Mouse (Mus musculus) monocyte, adult 5-6 weeks (primary cell): ENCODE data around the gene Ttc39b. TPM values are rescaled to one million over a fixed set of nuclear protein-coding genes. Genes with fewer than 3 reads are reported as not detected.

Source experiments
- total RNA-seq: library from RNA; stranded (forward); fragments of 200-1000, 200-491, 200-594 nt; gene quantifications from 3 replicates; pipeline ENCODE4 v1.2.3, GENCODE M21; 2017

The Ttc39b gene
- total RNA-seq, 1 experiment from 2014 or later = 21.4 TPM

Other genes starting within 250 kb of the Ttc39b start
- gene Snapc3, start 93.5 kb upstream of the Ttc39b start, total RNA-seq = 31.8 to 72.7 TPM (median 37.9 TPM) in 3 replicates
- gene Psip1, start 162.2 kb upstream of the Ttc39b start, total RNA-seq = 133 to 185 TPM (median 138 TPM) in 3 replicates
- gene Ccdc171, start 201.3 kb upstream of the Ttc39b start, total RNA-seq = 20.6 to 27.2 TPM (median 24.0 TPM) in 3 replicates